Mouse (Mus musculus) kidney, adult 18-20 months (tissue): ENCODE data around the gene Kctd2.
A peak's percentile ranks its signal among the peaks of the same experiment; 100 is the strongest.
"Not testable (repeated sequence)": the region's sequence is repeated elsewhere in the genome, so short reads cannot be mapped to it uniquely, and the experiment has no call there.

Source experiments
- DNase-seq: peaks from one replicate; pipeline ENCODE4 v3.0.0; 2021

Kctd2 gene

DNA sequence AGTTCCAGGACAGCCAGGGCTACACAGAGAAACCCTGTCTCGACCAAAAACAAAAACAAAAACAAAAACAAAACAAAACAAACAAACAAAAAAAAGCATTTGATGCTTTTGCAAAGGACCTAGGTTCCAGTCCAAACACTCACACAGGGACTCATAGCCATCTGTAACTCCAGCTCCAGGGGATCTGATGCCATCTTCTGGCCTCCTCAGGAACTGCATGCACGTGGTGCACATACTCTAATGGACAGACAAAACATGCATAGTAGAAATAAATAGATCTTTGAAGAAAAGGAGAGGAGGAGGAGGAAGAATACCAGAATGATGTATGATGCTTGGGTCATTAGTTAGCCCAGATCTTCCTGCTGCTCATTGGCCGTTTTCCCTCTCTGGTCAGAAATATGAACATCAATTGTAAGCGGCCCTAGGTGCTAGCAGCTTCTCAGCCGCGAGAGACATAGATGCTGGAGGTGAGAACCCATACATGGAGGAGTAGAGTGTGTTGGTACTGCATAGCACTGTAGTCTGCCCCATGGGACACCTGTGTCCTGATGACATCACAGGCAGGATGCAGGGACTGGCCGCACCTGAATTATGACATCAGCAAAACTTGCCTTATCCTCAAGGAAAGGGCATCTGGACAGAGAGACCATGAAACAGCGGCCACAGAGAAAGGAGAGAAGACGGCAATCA, 20.1 kb downstream of the Kctd2 start, which contains the start of gene Trim80:
TSS of gene Trim80 (plus strand) at position 640 of the 690 bp plus-strand sequence.
- no peak for DNase-seq

DNA sequence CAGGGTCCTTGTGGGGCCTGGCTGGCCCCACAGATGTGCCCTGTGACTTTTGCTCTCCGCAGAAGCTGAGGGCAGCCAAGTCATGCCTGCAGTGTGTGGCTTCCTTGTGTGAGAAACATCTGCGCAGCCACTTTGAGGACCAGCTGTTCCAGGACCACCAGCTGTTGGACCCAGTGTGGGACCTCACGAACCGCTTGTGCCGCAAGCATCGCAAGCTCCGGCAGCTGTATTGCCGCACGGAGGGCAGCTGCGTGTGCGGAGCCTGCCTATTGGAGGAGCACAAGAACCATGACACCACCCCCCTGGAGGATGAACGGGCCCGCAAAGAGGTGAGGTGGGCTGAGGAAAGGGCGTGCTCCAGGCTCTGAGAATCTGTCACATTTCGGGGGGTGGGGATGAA, 21.5 kb downstream of the Kctd2 start:
- DNase-seq = no peak

DNA sequence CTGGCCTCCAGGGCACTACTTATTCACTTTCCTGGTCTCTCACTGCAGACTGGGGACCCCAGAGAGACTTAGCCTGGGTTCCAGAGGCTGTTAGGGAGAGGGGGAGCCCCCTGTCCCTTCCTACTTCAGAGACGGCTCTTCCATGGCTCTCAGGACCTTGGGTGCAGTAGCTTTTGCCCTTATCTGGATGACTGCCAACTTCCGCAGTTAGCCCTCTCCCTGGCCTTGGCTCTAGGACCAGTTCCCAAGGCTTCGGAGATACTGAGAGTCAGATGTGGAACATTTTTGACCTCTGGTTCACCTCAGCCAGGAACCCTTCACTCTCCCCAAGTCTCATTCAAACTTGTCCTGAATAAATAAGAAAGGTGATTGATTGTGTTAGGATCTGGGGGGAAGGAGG, 27.0 kb downstream of the Kctd2 start:
- DNase-seq = peak; percentile 60

DNA sequence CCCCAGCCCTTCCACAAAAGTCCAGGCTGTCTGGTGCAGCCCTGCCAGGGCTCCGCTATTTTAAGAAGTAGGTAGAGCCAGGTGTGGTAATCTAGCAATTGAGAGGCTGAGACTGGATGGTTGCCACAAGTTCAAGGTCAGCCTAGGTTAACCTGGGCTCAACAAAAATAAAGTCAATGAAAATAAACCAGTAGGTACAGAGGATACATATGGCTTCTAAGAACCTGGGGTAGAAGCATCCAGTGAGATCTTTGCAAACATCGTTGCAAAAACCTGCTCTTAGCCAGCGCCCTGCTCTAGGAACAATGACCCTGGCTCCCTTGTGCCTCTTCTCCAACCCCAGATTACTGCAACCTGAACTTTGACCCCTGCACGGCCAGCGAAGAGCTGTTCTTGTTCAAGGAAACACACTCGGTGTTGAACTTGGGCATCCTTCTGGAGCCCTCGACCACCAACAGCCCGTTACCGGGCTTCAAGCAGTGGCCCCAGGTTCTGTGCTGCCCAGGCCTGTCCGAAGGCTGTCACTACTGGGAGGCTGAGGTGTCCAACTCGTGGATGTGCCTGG, 27.5 kb downstream of the Kctd2 start:
- peak; percentile 61 for DNase-seq

DNA sequence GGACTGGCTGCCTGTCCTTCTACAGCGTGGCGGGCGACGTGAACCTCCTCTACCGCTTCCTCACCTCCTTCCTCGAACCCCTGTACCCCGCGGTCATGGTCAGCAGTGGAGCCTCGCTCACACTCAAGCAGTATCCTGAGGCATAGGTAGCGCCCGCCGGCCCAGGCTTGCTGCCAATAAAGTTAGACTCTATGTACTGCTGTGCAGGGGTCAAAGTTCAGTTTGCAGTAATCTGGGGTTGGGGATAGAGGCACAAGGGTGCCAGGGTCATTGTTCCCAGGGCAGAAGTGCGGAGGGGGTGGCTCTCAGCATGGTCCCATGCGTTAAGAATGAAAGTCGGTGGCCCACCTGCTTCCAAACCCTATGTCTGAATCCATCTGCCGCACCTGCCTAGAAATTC, 28.1 kb downstream of the Kctd2 start:
- peak; percentile 77 for DNase-seq

DNA sequence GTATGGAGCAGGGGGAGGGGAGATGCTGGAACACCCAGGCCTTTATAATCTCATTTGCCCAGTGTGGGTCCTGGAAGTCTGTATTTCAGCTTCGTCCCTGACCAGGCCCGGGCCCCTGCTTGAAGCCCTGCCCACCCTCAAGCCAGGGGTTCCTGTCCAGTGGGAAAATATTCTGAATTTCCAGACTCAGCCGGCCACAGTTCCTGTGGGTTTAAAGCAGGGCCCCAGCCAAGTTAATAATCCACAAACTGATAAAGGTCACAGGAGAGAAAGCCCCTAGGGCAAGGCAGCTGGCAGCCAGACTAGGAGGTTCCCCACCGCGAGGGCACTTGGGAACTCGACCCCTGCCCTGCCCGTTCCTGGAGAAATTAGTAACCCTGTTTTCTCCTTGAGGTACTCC, 29.1 kb downstream of the Kctd2 start:
- peak; percentile 84 for DNase-seq

DNA sequence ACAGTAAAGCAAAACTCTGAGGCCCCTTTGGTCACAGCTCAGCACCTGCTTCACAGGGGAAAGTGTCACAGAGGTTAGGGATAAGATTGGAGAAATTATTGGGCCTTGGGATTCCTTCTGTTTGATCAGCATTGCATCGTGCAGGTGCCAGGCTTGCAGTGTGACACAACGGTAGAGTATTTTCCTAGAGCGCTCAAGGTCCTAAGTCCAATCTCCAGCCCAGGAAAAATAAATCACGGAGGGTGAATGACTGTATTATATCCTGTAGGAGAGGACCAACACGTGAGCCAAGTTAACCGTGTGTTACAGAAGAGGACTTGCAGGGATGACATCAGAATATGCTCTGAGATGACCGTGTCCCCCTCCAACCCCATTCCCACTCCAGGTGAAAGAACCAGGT, 30.2 kb downstream of the Kctd2 start:
- peak; percentile 37 for DNase-seq

DNA sequence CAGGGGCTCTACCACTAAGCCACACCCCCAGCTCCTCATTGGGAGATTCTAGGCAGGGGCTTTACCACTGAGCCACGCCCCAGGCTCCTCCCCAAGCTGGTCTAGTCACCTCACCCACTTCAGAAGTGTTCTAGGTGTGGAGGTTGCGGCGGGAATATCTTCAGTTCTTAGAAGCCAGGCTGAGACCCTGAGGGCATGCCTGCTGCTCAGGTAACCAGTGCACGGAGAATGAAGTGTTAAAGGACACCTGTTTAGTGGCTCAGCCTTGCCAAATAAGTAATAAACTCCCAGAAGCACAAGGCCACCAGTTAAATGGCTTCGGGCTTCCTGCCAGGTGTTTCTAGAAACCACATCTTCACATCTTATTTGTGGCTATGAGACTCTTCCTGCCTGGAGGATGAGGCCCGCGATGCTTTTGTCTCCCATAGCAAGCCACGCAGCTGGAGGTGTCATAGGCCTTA, 31.9 kb downstream of the Kctd2 start:
- peak; percentile 34 for DNase-seq

DNA sequence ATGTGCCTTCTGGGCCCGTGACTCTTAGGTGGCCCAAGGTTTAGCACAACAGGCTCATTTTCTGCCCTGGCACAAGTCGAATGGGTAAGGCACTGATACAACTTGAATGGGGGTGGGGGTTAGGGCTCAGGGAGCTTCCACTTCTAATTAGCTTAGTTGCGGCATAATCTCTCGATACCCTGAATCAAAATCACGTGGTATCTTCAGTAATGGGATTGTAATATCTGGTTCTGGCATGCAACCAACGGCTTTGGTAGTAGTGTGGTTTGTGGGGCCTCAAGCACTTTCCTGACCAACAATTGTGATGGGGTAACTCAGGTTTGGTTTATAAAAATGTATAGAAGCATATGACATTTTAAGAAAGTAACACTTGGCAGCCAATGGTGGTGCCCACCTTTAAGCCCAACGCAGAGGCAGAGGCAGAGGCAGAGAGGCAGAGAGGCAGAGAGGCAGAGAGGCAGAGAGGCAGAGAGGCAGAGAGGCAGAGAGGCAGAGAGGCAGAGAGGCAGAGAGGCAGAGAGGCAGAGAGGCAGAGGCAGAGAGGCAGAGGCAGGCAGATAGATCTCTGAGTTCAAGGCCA, 32.4 kb downstream of the Kctd2 start:
- DNase-seq = no peak

DNA sequence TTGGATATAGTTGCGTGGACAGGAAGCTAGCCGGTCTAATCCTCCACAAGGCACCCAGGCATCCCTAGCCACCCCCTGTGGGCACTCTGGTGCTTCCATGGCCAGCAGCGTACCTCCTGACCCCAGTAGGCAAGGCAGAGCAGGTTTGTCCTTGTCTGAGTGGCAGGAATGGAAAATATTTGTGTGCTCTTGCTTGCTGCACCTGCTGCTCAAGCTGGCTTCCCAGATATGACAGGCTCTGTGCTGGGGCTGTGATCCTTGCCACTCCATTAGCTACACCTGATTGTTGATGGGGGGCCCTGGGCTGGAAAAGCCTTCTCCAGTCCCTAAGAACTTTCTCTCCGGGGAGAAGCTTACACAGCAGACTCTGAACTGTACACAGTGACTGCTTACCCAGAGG, 33.4 kb downstream of the Kctd2 start:
- DNase-seq = peak; percentile 40

DNA sequence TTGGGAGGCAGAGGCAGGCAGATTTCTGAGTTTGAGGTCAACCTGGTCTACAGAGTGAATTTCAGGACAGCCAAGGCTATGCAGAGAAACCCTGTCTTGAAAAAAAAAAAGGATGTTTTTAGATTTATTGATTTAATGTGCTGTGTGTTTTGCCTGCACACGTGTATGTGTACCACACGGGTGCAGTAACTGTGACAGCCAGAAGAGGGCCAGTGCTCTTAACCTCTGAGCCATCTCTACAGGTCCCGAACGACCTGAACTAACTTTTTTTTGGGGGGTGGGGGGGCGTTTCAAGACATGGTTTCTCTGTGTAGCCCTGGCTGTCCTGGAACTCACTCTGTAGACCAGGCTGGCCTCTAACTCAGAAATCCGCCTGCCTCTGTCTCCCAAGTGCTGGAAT, 34.9 kb downstream of the Kctd2 start:
- DNase-seq = not testable (repeated sequence)

DNA sequence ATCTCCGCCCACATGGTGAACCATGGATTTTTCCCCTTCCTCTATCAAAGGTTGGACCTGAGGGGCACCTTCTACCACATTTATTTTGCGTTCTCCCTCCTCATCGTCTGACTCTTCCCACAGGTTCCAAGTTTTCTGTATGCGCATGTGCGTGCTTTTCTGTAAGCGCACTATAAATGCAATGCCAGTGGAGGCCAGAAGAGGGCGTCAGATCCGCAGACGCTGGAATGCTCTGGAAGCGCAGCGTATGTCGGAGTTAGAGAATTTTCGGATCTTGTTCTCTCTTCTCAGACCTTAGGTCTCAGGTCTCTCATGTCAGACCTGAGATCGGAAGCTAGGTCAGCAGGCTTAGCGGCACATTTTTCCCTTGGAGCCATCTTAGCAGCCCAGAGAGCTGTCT, 35.7 kb downstream of the Kctd2 start:
- DNase-seq = no peak

DNA sequence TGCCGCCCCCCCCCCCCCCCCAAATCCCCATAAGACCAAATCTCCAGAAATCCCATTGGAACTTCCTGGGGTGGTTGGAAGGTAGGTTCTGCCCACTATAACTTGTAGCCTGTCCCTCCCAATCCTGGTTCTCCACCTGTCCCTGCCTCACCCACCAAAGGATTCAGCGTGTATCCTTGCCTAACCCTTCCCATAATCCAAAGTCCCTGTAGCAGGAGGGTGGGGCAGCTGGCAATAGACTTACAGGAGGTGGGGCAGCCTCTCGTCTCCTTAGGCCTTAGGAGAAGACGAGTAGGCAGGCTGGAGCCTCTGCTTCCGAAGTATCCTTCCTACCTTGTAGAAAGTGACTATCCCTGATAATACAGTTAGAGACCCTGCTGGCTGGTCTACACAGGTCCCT, 36.3 kb downstream of the Kctd2 start:
- no peak for DNase-seq

DNA sequence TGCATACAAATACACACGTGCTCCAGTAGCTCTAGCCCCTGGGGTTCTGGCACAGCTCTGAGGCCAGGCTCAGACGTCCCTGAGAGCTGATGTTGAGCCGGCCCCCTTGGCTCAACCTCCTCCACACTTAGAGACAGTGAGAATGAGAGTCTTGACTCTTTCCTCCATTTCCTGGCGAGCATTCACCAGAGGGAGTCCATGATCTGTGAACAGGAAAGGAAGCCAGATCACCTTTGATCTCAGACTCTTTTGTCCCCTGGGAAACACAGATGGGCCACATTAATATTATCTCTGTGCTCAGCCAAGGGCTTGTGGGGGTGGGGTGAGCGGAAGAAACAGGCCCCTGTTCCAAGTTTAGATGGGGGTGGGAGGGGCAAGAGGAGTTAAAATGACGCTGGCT, 37.5 kb downstream of the Kctd2 start:
- DNase-seq = peak; percentile 13

DNA sequence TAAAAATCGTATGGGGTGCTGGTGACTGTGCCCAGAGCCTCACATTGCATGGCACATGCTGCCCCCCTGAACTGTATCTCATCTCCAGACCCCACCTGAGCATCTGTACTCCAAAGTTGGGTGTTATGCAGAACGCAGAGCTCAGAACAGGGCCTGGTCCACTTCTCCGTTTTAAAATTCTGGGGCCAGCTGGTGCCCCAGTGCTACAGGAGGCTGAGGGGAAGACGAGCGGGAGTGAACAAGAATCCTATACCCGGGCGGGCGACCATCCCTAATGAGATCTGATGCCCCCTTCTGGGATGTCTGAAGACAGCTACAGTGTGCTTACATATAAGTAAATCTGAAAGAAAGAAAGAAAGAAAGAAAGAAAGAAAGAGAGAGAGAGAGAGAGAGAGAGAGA, 41.0 kb downstream of the Kctd2 start:
- DNase-seq = no peak

DNA sequence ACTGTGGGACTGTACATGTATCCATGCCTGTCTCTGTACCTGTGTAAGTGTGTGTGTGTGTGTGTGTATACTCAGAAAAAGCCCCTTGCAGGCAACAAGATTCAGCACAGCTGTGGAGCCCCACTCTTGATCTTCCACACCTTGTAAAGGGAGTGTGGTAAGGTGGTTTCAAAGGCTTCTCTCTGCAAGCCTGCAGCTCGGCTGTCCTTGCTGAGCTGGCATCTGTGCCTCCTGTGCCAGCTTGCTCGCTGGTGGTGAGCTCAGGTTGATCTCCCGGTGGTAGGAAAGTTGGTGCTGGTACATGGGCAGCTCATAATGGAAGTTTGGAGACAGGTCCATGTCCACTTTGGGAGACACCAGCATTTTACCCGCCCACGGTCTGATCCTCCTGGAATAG, 41.9 kb downstream of the Kctd2 start:
- DNase-seq = no peak

DNA sequence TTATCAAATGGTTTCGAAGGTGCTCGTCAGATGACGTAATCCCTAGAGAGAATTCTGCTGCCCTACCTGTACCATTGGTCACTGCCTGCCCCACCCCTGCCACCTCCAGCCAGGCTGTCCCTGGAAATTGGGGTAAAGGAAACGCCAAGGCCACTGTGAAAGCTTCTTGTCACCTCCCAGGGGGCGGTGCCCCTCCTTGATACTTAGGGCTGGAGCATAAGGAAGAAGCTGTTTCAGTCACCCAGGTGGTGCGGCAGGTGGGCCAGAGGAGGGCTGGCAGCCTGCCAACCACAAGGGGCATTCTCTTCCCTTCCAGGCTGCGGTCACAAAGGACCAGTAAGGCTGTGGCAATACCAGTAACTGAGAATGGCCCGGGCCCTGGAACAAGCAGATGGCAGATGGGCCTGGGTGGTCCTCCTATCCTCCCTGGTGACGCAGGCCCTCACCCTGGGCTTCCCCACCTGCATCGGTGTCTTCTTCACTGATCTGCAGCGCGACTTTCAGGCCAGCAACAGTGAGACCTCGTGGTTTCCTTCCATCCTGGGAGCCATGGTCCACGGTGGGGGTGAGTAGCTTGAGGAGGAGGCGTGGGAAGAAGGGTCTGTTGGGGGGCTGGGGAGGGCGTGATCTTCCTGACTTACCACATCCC, 42.4 kb downstream of the Kctd2 start, which contains the start of gene Slc16a5:
TSS of gene Slc16a5 (plus strand) at position 232 of the 649 bp plus-strand sequence.
- DNase-seq = peak; percentile 61

DNA sequence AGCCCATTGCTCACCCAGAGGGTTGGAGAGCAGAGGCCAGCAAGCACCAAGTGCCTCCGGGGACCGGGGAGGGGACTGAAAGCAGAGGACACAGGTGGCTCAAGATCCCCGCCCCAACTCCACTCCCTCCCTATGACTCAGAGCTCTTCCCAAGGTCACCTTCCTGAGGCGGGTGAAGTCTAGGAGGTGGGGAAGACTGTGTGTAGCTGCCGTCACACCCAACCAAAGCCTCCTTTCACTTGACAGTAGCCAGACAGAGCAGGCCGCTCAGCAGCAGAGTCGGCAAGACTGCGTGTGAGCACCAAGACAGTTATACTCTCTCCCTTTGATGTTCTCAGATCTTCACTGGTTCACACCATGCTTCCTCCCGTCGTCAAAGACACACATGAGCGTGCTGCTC, 43.5 kb downstream of the Kctd2 start:
- peak; percentile 47 for DNase-seq

DNA sequence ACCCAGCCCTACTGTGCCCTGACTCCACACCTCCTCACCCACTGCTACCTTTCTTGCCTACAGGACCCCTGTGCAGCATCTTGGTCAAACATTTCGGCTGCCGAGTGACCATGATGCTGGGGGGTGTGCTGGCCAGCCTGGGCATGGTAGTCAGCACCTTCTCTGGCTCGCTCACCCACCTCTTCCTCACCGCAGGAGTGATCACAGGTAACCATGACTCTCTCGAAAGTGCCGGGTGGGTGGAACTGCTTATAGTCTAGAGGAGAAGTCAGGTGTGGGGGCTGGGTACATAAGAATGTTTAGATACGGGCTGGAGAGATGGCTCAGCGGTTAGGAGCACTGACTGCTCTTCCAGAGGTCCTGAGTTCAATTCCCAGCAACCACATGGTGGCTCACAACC, 44.9 kb downstream of the Kctd2 start:
- no peak for DNase-seq

DNA sequence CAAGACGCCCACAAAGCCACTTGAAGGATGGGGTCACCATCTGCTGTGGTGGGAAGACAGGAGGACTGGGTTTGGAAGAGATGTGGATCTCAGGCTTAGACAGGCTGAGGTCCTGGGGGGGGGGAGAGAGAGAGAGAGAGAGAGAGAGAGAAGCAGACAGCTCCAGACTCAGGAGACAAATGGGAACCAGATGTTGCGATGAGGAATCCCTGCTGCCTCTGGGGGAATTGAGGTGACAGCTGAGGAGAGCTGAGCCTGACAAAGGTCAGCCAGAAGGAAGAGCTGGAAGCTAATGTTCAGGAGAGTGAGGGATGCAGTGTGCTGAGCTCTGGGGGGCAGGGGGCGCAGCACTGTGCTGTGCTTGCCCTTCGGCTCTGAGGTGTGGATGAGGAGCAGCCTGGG, 47.3 kb downstream of the Kctd2 start:
- no peak for DNase-seq

DNA sequence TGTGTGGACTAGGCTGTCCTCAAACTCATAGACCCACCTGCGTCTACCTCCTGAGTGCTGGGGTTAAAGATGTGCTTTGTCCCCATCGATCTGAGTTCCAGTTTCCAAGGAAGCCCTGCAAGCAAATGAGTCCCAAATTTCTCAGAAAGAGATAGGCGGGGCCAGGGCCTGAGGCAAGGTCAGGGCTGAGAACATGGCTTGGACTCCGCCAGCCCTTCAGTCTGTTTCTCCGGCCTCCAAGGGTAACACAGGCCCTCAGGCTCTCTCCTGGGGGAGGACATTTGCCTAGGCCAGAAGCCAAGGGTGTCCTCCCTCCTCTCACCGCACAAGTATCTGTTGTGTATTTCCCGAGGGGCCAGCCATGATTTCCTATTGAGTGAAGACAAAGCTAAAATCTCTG, 52.3 kb downstream of the Kctd2 start:
- DNase-seq = no peak

DNA sequence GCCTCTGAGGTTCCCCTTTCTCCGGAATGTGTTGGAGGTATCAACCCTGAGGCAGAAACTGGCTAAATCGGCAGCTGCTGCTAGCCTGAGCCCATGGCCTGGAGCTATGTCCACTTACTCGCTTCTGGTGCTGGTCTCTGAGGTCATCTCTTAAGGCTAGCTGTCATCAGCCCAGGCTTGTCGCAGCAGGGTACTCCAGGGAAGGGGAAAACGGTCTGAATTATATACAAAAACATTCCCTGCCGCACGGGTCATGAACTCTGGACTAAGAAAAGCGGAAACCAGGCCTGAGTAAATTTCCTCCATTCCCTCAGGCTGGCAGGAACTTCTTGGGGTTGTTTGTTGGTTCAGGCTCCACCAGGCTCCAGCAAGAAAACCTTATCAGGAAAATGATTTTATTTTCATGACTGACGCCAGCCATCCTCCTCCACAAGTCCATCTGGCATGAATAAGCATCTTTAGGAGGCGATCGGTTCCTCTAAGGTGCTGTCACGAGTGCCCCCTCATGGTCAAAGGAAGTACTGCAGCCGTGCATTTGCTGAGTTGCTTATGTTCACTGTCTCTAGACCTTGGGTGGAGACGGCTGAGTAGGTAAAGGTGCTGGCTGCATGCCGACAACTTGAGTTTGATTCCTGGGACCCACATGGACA, 53.8 kb downstream of the Kctd2 start:
- DNase-seq = peak; percentile 98

DNA sequence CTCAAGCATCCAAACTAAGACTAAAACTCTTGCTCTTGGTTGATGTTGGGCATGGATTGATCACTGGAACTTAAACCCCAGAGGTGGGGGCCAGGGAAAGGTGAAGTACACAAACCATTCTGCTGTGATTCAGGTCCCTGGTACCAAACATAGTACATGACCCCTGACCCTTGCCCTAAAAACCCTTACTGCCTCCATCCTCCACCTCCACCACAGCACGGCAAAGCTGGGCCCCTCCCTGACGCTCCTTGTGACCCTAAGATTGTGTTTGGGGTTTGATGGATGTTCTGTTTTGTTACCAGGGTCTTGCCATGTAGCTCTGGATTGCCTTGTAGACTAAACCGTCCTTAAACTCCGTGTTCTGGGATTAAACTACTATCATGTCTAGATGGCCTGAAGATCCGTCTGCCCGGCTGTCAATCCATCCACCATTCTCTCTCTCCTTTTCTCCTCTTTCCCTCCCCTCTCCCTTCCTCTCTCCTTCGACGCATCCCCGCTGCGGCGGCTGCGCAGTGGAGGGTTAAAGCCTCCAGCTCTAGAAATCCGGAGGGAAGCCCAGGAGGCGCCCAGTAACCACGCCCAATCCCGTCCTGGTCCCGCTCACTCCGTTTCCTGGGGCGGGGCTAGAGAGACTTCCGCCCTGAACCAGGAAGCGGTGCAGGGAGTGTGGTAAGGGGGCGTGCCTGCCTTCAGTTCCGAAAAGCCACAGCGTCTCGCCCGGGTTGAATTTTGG, 55.3 kb downstream of the Kctd2 start, which contains the start of gene Armc7:
TSS of gene Armc7 (plus strand) at position 643 of the 733 bp plus-strand sequence.
- peak; percentile 97 for DNase-seq
